Mouse (Mus musculus): ENCODE results near the gene Olfr502. TPM values are rescaled to one million over a fixed set of nuclear protein-coding genes. Genes with fewer than 3 reads are reported as not detected.

Olfr502 gene
- polyA plus RNA-seq (2017; shearing (Covaris generic)) = under 1 TPM in 1 of 2 experiments, not detected in 1; 0.61 TPM

DNA sequence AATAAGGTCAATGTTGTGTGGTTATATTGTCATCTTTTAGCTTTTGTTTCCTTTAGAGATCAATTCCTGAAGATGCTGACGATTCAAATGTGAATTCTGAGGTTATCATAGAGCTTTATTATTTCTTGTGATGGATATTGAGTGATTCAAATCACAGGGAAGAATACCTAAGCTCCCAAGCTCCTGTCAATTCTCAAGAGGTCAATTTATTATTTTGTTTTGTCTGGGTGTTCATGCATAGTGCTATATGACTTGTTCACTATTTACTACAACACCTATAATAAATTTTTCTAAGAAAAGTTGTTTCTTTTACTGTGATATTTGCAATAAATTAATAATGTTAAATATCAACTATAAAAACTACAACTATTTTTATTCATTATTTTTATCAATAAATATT is at the start of gene Olfr502:
TSS of gene Olfr502 (minus strand) at position 101 of the 400 bp plus-strand sequence.

GRCm38 (mm10) chr7:108565693-108566092 is 40.8 kb upstream of the Olfr502 start, which contains the start of gene Olfr504:
Gene Olfr504 (minus strand): TSS chr7:108565793.

DNA sequence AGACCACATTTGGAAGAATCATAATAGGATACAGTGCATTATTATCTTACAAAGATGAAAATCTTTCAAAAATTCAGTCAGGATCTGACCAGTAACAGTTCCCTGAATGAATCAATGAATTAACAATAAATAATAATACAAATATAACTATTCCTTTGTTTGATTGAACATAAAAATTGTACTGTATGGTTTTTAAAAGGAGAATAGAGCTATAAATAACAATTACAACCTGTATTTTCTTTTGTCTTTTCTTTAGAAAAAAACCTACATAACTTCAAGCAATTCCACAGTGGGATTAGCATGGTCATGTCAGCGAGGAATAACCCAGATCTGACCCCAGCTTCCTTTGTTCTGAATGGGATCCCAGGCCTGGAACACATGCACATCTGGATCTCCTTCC is 19.4 kb upstream of the Olfr502 start, which contains the start of gene Olfr503:
TSS of gene Olfr503 (plus strand) at position 301 of the 400 bp plus-strand sequence.

Other genes with a start within 250 kb of the Olfr502 start
- gene Olfr490, start 236.1 kb downstream of the Olfr502 start, polyA plus RNA-seq (2017; shearing (Covaris generic)) = not detected
- gene Olfr491, start 211.6 kb downstream of the Olfr502 start, polyA plus RNA-seq (2017; shearing (Covaris generic)) = under 1 TPM in 1 of 2 experiments, not detected in 1; 0.31 TPM
- gene Olfr492, start 201.4 kb downstream of the Olfr502 start, polyA plus RNA-seq (2017; shearing (Covaris generic)) = not detected
- gene Olfr493, start 178.1 kb downstream of the Olfr502 start, polyA plus RNA-seq (2017; shearing (Covaris generic)) = not detected
- gene Olfr494, start 159.7 kb downstream of the Olfr502 start, polyA plus RNA-seq (2017; shearing (Covaris generic)) = not detected
- not detected for gene Olfr495, start 131.9 kb downstream of the Olfr502 start, polyA plus RNA-seq (2017; shearing (Covaris generic))
- gene Olfr497, start 104.6 kb downstream of the Olfr502 start, polyA plus RNA-seq (2017; shearing (Covaris generic)) = not detected
- not detected for gene Olfr498, start 59.7 kb downstream of the Olfr502 start, polyA plus RNA-seq (2017; shearing (Covaris generic))
- not detected for gene Olfr503, start 19.5 kb upstream of the Olfr502 start, polyA plus RNA-seq (2017; shearing (Covaris generic))
- not detected for gene Olfr504, start 40.7 kb upstream of the Olfr502 start, polyA plus RNA-seq (2017; shearing (Covaris generic))
- not detected for gene Olfr506, start 85.7 kb upstream of the Olfr502 start, polyA plus RNA-seq (2017; shearing (Covaris generic))
- gene Olfr507, start 96.7 kb upstream of the Olfr502 start, polyA plus RNA-seq (2017; shearing (Covaris generic)) = not detected
- gene Olfr508, start 104.9 kb upstream of the Olfr502 start, polyA plus RNA-seq (2017; shearing (Covaris generic)) = not detected
- gene Olfr509, start 126.8 kb upstream of the Olfr502 start, polyA plus RNA-seq (2017; shearing (Covaris generic)) = not detected
- gene Olfr510, start 141.4 kb upstream of the Olfr502 start, polyA plus RNA-seq (2017; shearing (Covaris generic)) = not detected
- not detected for gene Olfr512, start 188.3 kb upstream of the Olfr502 start, polyA plus RNA-seq (2017; shearing (Covaris generic))
- gene Olfr513, start 225.9 kb upstream of the Olfr502 start, polyA plus RNA-seq (2017; shearing (Covaris generic)) = not detected